In genomic region chr10:117541487-117541886, GRCm38 (mm10) we compare ENCODE assay signal across 35 mouse cellular contexts.
"Had no signal": no experiment of that assay in that cellular context is flagged by ENCODE, and none has a peak within 500 bp of the region (broad histone marks: within the 10 kb centered on the region; RNA-seq: fewer than 3 reads in every experiment).

No protein-coding gene starts in this region.

- H3K36me3 ChIP-seq: heart, embryonic 10.5 days; heart, embryonic 12.5 days; heart, embryonic 13.5 days; heart, embryonic 15.5 days; hindbrain, embryonic 10.5 days; hindbrain, embryonic 12.5 days; hindbrain, embryonic 13.5 days; hindbrain, embryonic 15.5 days; intestine, embryonic 15.5 days; kidney, embryonic 15.5 days had no signal

- DNase-seq: heart, postnatal 10 days; heart, postnatal 14 days; heart, postnatal 36 days; heart, postnatal 4 days; kidney, adult 11 months; kidney, adult 18-20 months; kidney, adult 2 months; kidney, adult 8-10 months; kidney, adult 9 months; kidney, postnatal 10 days; kidney, postnatal 14 days; kidney, postnatal 25 days; kidney, postnatal 36 days; kidney, postnatal 4 days; layer of hippocampus, adult 9-11 months; layer of hippocampus, postnatal 36 days had no signal

- H3K4me2 ChIP-seq: heart, embryonic 11.5 days; heart, embryonic 12.5 days; heart, embryonic 13.5 days; heart, embryonic 15.5 days; hindbrain, embryonic 12.5 days; hindbrain, embryonic 13.5 days; hindbrain, embryonic 14.5 days; hindbrain, embryonic 15.5 days; intestine, embryonic 15.5 days; kidney, embryonic 15.5 days had no signal

- H3K9ac ChIP-seq: heart, embryonic 12.5 days; heart, embryonic 13.5 days; heart, embryonic 15.5 days; hindbrain, embryonic 12.5 days; hindbrain, embryonic 13.5 days; hindbrain, embryonic 14.5 days; hindbrain, embryonic 15.5 days; intestine, embryonic 15.5 days; kidney, embryonic 15.5 days had no signal

- H3K4me3 ChIP-seq: heart, embryonic 10.5 days; heart, embryonic 12.5 days; heart, embryonic 13.5 days; heart, embryonic 15.5 days; hindbrain, embryonic 10.5 days; hindbrain, embryonic 12.5 days; hindbrain, embryonic 13.5 days; hindbrain, embryonic 15.5 days; intestine, embryonic 15.5 days; kidney, embryonic 15.5 days; layer of hippocampus, adult 2 months had no signal

- H3K4me1 ChIP-seq: heart, embryonic 10.5 days; heart, embryonic 12.5 days; heart, embryonic 13.5 days; heart, embryonic 15.5 days; hindbrain, embryonic 12.5 days; hindbrain, embryonic 15.5 days; intestine, embryonic 15.5 days had no signal

- H3K27ac ChIP-seq: heart, embryonic 10.5 days; heart, embryonic 13.5 days; heart, embryonic 15.5 days; hindbrain, embryonic 10.5 days; hindbrain, embryonic 12.5 days; hindbrain, embryonic 13.5 days; hindbrain, embryonic 14.5 days; hindbrain, embryonic 15.5 days; hindbrain, postnatal 0 days; intestine, embryonic 15.5 days; kidney, embryonic 15.5 days; kidney, postnatal 0 days; layer of hippocampus, adult 2 months had no signal

- H3K27me3 ChIP-seq: heart, embryonic 13.5 days; heart, embryonic 15.5 days; hindbrain, embryonic 12.5 days; hindbrain, embryonic 13.5 days; hindbrain, embryonic 15.5 days; intestine, embryonic 15.5 days; kidney, embryonic 15.5 days had no signal

- H3K9me3 ChIP-seq: heart, embryonic 10.5 days; heart, embryonic 13.5 days; heart, embryonic 15.5 days; hindbrain, embryonic 10.5 days; hindbrain, embryonic 12.5 days; hindbrain, embryonic 13.5 days; hindbrain, embryonic 15.5 days; intestine, embryonic 15.5 days; kidney, embryonic 15.5 days had no signal

- ATAC-seq: hindbrain, embryonic 16.5 days; hindbrain, postnatal 0 days; inflammation-experienced regulatory T-cells, adult 6 months; intestine, embryonic 15.5 days; intestine, embryonic 16.5 days; intestine, postnatal 0 days had no signal
